Mouse (Mus musculus) hindbrain, embryonic 10.5 days (tissue): ENCODE results near the gene Wwc1. TPM values are rescaled to one million over a fixed set of nuclear protein-coding genes. Genes with fewer than 3 reads are reported as not detected.
"Not testable (repeated sequence)": the region's sequence is repeated elsewhere in the genome, so short reads cannot be mapped to it uniquely, and the experiment has no call there.

Source experiments
- DNase-seq: peaks from one replicate; pipeline ENCODE4 v3.0.0-alpha.2; 2017; ENCODE audit warnings: low spot score
- H3K27ac ChIP-seq: fragments of 300-500 bp; sonication (generic); 2 replicates; pipeline ENCODE4 v1.5.1; 2016; ENCODE audit warnings: mild to moderate bottlenecking, moderate library complexity
- H3K27me3 ChIP-seq: fragments of 300-500 bp; sonication (generic); 2 replicates; pipeline ENCODE4 v1.6.1; 2016; ENCODE audit warnings: mild to moderate bottlenecking; ENCODE audit not compliant: poor library complexity, insufficient read depth, severe bottlenecking
- H3K36me3 ChIP-seq: fragments of 300-500 bp; sonication (generic); 2 replicates; pipeline ENCODE4 v1.6.1; 2016; ENCODE audit warnings: mild to moderate bottlenecking, moderate library complexity
- H3K4me1 ChIP-seq: fragments of 300-500 bp; sonication (generic); replicated peaks from 2 replicates; pipeline ENCODE4 v1.6.1; 2016; ENCODE audit warnings: mild to moderate bottlenecking
- H3K4me3 ChIP-seq: fragments of 300-500 bp; sonication (generic); 2 replicates; pipeline ENCODE4 v1.5.1; 2016; ENCODE audit warnings: mild to moderate bottlenecking, moderate library complexity
- H3K9me3 ChIP-seq: fragments of 300-500 bp; sonication (generic); 2 replicates; pipeline ENCODE4 v1.6.1; 2016; ENCODE audit warnings: mild to moderate bottlenecking, moderate library complexity
- WGBS: fragments of 180-500 bp; shearing (Covaris S2); methylation state at CpG from one replicate; pipeline ENCODE4 v1.1.7; 2016; 5-methylcytosine and 5-hydroxymethylcytosine counted together
- polyA plus RNA-seq: library from polyadenylated mRNA; unstranded; fragments of >200 nt; fragmentation: Nextera tagmentation; extraction: Ambion mirVana; gene quantifications from 2 replicates; pipeline ENCODE4 v1.2.1, GENCODE M21; 2016

Gene Wwc1
- polyA plus RNA-seq, 1 experiment from 2014 or later: 3.9 TPM

DNA sequence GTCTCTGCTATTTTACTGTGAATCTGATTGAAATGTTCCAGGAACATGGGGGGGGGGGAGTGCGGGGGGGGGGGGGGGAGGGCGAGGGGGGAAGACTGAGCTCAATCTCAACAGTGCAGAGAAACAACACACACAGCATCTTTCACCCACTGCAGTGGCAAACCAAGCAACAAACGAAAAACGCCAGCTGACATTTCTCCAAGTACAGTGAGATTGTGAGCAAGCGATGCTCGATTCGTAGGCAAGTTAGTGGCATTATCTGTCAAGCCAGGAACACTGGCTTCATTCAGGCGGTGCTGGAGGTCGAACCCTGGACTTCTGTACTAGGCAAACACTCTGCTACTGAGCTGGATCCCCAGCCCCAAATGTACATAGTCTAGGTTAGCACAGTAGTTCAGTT lies 124.8 kb downstream of the Wwc1 start:
- 73% methylated on average over 9 of the region's 9 CpGs for WGBS
- peaks cover 64% of the 10 kb centered on the region for H3K36me3 ChIP-seq

DNA sequence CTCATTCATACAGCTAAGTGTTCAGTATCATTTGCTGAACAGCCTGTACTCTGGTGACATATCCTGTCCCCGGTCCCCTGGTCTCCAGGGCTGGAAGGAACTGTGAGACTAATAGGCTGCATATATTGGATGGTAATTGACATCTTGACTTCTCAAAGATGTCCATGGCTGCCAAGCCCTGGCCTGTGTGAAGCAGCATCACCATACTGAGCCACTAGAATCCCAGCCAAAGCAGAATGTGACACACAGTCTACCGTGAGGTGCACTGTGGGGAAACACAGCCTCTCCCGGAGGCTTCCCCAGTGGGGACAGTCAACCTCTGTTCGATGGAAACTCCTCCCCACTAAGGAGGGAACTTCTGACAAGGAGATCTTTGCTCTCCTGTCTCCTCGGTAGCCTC lies 125.4 kb downstream of the Wwc1 start:
- 80% methylated on average over 5 of the region's 5 CpGs for WGBS
- Histone ChIP-seq H3K4me3 (no peak overlapping the region), H3K36me3 (peaks cover 64% of the 10 kb centered on the region), H3K27ac (peak overlapping the region; percentile 89), H3K27me3 (no peaks in the 10 kb centered on the region), H3K4me1 (peaks cover 40% of the 10 kb centered on the region), H3K9me3 (peaks cover 6% of the 10 kb centered on the region; the same call in 1 of the 2 replicates)
- no peak for DNase-seq

More for the DNA sequence above, 124.8 kb downstream of the Wwc1 start:
- Histone ChIP-seq H3K27ac (peak overlapping the region; percentile 89), H3K4me3 (no peak overlapping the region), H3K9me3 (peaks cover 6% of the 10 kb centered on the region; the same call in 1 of the 2 replicates), H3K27me3 (no peaks in the 10 kb centered on the region), H3K4me1 (peaks cover 44% of the 10 kb centered on the region)
- DNase-seq: no peak

DNA sequence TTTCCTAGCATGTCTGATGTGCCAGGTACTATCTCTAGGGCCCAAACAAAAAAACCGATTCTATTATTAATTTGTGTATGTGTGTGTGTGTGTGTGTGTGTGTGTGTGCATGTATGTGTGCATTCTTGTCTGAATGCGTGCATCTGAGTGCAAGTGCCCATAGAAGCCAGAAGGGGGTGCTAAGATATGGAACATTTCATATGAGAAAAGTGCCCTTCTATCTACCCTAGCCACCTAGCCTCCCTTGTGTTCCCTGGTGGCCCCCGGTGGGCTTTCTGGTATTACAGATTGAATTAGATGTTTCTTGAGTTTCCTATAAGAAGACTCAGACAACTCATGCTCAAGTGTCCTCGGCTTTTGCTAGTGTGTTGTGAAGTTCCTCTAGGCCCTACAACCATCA lies 126.7 kb downstream of the Wwc1 start:
- peaks cover 35% of the 10 kb centered on the region for H3K4me1 ChIP-seq
- H3K27me3 ChIP-seq: no peaks in the 10 kb centered on the region
- 91% methylated on average over 4 of the region's 4 CpGs for WGBS
- no peak overlapping the region for H3K27ac ChIP-seq
- H3K36me3 ChIP-seq: peaks cover 66% of the 10 kb centered on the region
- no peak for DNase-seq
- no peak overlapping the region for H3K4me3 ChIP-seq
- peaks cover 6% of the 10 kb centered on the region; the same call in 1 of the 2 replicates for H3K9me3 ChIP-seq

DNA sequence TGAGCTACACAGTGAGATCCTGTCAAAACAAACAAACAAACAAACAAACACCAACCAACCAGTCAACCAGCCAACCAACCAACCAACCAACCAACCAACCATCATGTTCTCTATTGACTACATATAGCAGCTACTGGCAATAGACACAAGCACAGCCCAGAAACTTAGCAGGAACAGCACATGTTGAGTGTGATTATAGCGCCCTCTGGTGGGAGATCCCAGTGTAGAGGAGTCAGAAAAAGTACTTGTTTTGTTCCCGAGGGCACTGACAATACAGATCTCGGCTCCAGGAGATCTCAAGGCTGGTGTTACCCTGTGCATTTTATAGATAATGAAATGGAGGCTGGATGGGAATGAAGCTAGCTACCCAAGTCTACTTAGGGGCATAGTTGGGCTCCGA lies 127.6 kb downstream of the Wwc1 start:
- DNase-seq: peak; percentile 58

DNA sequence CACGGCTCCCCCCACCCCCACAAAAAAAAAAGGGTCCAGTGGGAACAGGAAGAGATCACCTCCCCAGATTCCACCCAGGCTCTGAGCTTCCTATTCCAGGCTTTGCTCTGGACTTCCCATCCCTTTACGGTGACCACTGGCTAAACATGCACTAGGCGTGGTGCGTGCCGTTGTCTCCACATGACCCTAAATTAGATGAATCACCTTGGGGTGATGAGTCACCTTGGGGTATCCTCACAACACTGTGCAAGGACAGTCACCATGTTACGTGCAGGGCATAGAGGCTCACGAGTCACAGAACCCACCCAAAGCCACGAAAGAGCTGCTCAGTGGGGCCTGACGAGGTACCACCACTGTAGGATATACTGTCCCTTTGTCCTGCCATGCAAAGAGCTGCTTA lies 136.0 kb downstream of the Wwc1 start:
- Histone ChIP-seq H3K9me3 (no peaks in the 10 kb centered on the region), H3K27ac (0 out of 2 replicates have a peak overlapping the region, but pooled peaks have one; percentile 35), H3K36me3 (peaks cover 71% of the 10 kb centered on the region), H3K4me3 (no peak overlapping the region), H3K27me3 (no peaks in the 10 kb centered on the region), H3K4me1 (no peaks in the 10 kb centered on the region)
- DNase-seq: no peak
- 92% methylated on average over 9 of the region's 9 CpGs for WGBS

More for the DNA sequence above, 127.6 kb downstream of the Wwc1 start:
- Histone ChIP-seq H3K4me1 (peaks cover 29% of the 10 kb centered on the region), H3K4me3 (no peak overlapping the region), H3K36me3 (peaks cover 66% of the 10 kb centered on the region), H3K9me3 (peaks cover 6% of the 10 kb centered on the region; the same call in 1 of the 2 replicates), H3K27me3 (no peaks in the 10 kb centered on the region), H3K27ac (peak overlapping the region; percentile 45)
- 58% methylated on average over 4 of the region's 4 CpGs for WGBS

DNA sequence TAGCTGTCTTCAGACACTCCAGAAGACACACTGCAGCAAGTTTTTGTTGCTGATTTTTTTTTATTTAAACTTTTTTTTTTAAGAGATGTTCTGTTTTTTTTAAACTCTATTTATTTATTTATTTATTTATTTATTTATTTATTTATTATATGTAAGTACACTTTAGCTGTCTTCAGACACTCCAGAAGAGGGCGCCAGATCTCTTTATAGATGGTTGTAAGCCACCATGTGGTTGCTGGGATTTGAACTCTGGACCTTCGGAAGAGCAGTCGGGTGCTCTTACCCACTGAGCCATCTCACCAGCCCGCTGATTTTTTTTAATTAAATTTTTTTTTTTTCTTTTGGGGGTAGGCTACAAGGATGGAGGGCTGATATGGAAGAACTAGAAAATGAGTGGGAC lies 137.8 kb downstream of the Wwc1 start:
- not testable (repeated sequence) for H3K27me3 ChIP-seq, H3K4me3 ChIP-seq, DNase-seq, H3K27ac ChIP-seq, H3K9me3 ChIP-seq
- 80% methylated on average over 4 of the region's 4 CpGs for WGBS
- peaks cover 15% of the 10 kb centered on the region; the same call in 1 of the 2 replicates for H3K4me1 ChIP-seq
- H3K36me3 ChIP-seq: peaks cover 58% of the 10 kb centered on the region

DNA sequence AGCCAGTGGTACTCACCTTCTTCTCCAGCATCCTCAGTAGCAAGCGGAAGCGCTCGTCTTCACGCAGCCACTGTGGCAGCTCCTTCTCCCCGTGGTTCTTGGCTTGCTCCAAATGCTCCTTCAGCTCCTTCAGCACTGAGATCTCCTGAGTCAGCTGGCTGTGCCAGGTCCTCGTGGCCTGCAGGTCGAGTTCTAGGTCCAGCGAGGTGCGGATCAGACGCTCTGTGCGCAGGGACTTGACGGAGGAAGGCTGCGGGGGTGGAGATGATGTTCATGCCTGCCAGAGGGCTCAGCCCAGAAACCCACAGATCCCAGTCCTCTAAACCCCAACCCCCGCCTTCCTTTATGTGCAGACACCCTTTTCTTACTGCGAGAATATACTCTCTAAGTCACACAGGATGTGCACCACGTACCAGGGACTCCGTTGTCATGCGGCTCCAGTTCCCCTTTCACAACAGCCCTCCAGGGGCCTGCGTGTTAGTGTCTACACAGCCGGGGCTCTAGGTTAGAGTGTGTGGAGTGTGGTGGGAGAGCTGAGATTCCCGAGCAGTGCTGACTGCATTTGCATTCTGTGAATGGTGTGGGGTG lies 138.5 kb downstream of the Wwc1 start:
- peaks cover 15% of the 10 kb centered on the region; the same call in 1 of the 2 replicates for H3K4me1 ChIP-seq
- 89% methylated on average over 21 of the region's 21 CpGs for WGBS
- H3K36me3 ChIP-seq: peaks cover 54% of the 10 kb centered on the region

DNA sequence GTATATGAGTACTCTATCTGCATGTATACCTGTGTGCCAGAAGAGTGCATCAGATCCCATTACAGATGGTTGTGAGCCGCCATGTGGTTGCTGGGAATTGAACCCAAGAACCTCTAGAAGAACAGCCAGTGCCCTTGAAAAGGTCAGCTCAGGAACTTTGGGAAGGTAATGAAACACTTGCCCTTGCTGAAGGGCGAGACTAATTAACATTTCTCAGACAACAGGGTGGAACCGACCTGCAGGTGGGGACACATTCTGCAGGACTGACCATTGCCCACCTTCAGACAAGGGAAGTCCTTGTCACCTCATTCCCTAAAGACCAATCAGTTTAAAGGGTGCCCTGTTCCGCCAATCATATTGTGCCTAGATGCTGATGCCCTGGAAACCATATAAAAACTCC lies 139.5 kb downstream of the Wwc1 start:
- WGBS: 91% methylated on average over 4 of the region's 4 CpGs
- not testable (repeated sequence) for H3K27ac ChIP-seq, H3K27me3 ChIP-seq, DNase-seq, H3K4me3 ChIP-seq, H3K9me3 ChIP-seq
- Histone ChIP-seq H3K36me3 (peaks cover 45% of the 10 kb centered on the region), H3K4me1 (peaks cover 15% of the 10 kb centered on the region; the same call in 1 of the 2 replicates)

More for the DNA sequence above, 138.5 kb downstream of the Wwc1 start:
- DNase-seq: no peak
- no peaks in the 10 kb centered on the region for H3K9me3 ChIP-seq
- no peaks in the 10 kb centered on the region for H3K27me3 ChIP-seq
- no peak overlapping the region for H3K27ac ChIP-seq
- no peak overlapping the region for H3K4me3 ChIP-seq

DNA sequence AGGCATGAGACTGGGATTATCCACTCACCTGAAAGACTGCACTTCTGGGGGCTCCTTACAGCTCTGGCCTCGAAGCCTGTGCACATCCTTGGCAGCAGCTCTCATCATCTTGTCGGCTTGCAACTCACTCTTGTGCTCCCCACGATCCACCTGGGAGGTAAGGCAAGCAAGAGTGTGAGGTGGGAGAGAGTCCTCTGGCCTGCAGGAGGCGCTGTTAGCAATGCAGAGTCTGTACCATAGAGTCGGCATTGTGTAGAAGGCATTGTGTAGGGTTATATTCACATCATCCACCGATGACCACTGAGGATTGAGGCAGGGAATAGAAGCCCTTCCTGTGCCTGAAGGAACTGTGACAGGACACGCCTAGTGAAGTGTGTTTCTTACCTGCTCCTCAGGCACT lies 140.0 kb downstream of the Wwc1 start:
- no peak for DNase-seq
- Histone ChIP-seq H3K27me3 (no peaks in the 10 kb centered on the region), H3K4me3 (no peak overlapping the region), H3K36me3 (peaks cover 45% of the 10 kb centered on the region), H3K9me3 (no peaks in the 10 kb centered on the region), H3K4me1 (peaks cover 15% of the 10 kb centered on the region; the same call in 1 of the 2 replicates), H3K27ac (no peak overlapping the region)
- 84% methylated on average over 7 of the region's 7 CpGs for WGBS

DNA sequence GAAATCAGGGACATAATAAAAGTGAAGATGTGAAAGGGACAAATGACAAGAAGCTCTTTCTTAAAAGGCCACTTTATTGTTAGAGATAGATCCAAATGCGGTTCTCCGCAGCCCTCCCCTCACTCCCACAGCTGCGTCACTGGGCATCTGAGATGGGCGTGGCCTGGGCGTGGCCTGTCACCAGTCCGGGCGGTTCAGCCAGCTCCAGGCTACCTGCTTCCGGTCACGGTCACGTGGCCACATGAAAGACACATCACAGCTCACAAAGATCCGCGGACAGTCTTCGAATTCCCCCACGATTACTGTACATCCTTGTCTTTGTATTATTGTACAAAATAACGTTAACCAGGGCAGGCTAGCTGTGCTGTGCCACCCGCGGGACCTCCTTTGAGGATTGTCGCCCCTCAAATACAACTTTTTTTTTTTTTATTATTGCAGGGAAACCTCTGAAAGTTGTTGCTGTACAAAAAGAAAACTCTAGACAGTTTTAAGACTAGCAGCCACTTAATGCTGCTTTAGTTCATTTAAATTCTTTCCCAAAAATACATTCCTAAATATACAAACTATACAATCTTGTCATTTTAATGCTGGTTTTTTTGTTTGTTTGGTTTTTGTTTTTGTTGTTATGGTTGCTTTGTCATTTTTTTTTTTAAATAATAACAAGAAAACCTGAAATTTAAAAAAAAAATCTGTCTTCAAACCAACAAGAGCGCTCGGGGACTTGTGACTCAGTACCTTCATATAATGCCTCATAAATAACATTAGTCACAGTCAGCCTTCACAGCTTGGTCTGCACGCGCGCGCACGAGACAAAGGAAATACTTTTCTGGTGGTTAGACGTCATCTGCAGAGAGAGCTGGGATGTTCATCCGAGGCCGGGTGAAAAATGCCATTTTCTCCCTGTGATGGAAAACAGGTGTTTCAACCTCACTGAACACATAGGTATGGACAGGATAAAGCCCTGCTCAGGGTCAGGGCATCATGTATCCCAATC lies 141.7 kb downstream of the Wwc1 start:
- 26% methylated on average over 28 of the region's 28 CpGs for WGBS
- Histone ChIP-seq H3K9me3 (no peaks in the 10 kb centered on the region), H3K4me3 (peak overlapping the region; percentile 46), H3K27me3 (no peaks in the 10 kb centered on the region), H3K4me1 (peaks cover 24% of the 10 kb centered on the region), H3K36me3 (peaks cover 40% of the 10 kb centered on the region), H3K27ac (peak overlapping the region; percentile 85)
- peak; percentile 93 for DNase-seq

DNA sequence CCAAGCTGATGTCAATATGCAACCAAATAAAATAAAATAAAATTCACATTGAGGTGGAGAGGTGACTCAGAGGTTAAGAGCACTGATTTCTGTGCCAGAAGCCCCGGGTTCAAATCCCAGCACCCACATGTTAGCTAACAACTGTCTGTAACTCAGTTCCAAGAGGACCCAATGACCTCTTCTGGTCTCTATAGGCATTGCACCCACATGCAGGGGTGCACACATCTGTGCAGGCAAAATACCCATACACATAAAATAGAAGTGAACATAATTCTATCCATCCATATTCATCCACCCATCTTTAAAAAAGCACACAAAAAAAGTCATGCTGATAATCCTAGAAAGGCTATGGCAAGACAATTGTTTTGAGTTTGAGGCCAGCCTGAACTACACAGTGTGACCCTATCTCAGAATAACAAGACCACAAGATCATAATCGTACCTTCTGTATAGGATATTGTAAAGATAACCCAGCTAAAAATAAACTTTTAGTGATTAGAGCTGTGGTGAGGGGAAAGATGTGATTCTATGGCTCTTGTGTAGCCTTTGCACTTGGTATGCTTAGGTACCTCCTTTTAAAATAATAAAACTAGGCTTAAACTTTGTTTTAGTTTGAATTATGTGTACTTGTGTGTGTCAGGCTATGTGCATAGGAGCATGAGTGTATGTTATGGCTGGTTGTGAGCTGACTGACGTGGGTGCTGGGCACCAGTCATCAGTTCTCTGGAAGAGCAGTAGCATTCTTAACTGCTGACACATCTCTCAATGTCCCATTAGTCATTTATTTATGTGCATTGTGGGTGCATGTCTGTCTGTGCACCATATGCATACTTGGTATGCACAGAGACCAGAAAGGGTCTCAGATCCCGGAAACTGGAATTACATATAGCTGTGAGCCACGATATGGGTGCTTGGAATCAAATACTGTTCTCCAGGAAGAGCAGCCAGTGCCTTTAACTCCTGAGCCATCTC lies 142.9 kb downstream of the Wwc1 start:
- no peaks in the 10 kb centered on the region for H3K27me3 ChIP-seq
- no peak for DNase-seq
- peak overlapping the region; percentile 85 for H3K27ac ChIP-seq
- H3K4me1 ChIP-seq: peaks cover 33% of the 10 kb centered on the region
- 83% methylated on average over 5 of the region's 5 CpGs for WGBS
- no peaks in the 10 kb centered on the region for H3K9me3 ChIP-seq
- peaks cover 34% of the 10 kb centered on the region for H3K36me3 ChIP-seq
- no peak overlapping the region for H3K4me3 ChIP-seq
